Mouse (Mus musculus) c-Kit-positive CD71-positive TER-119-negative erythroid progenitor cells, embryonic 14.5 days (primary cell): ENCODE data around the gene Epha2.

ENCODE experiments used
- DNase-seq: peaks from one replicate; pipeline ENCODE4 v3.0.0-alpha.2; 2013; ENCODE audit warnings: low read depth

The Epha2 gene

DNA sequence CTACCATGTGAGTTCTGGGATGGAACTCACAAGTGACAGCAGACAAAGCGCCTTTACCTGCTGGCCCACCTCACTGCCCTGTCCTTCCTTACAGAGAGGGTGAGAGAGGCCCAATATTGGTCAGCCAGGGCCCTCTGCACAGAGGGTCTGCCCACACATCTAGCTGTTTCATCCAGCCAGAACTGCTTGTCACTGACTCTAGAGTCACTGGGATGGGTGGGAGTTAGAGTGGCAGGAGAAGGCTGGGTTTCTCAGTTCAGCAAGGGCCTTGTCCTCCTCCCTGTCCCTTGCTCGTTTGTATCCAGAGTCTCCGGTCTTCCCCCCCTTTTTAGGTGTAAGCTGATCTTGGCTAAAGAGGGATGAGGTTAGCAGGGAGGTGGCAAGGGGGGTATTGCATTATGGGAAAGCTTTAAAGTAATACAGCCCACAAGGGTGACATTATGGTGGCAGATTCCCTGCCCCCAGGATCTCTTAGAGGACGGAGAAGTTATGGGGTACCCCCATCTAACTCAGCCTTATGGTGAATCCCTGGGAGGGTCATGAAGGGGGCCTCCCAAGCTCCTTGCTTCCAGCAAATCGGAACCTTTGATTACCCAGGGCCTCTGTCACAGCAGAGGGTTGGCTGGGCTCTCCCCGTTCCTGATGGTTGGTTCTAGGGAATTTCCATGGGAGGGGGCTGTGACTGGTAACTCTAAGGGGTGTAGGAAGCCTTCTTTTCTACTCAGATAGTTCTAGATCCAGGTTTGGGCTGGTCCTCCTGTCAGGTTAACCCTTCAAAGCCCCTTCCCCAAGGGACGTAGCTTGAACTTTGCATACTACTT is 2.6 kb downstream of the Epha2 start:
- DNase-seq, result no peak

DNA sequence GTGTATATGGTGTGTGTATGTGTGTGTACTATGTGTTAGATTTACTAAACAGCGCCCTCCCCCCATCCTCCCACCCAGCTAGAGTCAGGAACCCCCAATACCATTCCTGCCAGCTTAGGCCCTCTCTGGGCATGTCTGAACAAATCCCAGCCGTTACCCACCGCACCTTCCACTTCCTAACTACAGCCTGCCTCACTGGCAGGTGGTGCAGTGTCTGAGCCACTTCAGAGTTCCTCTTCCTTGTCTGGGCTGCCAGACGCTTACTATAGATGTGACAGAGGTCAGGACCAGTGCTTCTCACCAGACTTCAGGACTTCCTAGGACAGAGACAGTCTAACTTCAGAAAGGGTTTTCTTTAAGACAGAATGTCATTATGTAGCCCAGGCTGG is 3.2 kb downstream of the Epha2 start:
- no peak for DNase-seq

GRCm38 (mm10) chr4:141306057-141306456 is 5.0 kb downstream of the Epha2 start:
- DNase-seq, result no peak

GRCm38 (mm10) chr4:141308381-141308780 is 7.3 kb downstream of the Epha2 start:
- DNase-seq, result no peak

DNA sequence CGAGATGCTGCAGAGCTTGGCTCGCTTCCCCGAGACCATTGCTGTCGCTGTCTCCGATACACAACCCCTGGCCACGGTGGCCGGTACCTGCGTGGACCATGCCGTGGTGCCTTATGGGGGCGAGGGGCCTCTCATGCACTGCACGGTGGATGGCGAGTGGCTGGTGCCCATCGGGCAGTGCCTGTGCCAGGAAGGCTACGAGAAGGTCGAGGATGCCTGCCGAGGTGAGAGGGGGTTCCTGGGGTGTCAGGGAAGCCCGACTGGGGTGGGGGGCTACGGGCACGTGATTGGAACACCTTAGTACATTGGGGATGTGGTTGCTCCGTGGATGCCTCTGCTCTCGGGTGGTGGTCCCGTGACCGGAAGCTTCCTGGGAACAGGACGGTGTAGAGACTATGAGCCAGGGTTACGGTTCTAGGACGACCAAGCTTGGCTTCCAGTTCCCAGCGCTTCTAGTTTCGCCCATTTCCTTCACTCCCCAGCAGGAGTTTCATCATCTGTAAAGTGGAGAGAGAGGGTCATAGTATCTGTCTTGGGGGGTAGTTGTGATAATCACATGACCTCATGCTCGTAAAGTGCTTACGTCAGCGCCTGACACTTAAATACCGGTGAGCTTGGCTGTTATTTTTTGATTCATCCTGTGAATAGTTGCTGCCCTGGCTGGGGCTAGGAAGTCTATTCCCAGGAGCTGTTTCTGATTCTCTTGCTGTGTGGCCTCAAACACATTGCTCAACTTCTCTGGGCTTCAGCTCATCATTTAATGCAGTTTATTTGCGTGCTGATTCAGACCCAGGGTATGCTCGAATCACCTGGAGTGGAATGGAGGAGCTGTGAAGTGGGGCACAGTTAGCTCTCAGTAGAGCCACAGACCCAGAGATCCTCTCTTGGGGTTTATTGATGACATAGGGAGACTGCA is 8.1 kb downstream of the Epha2 start:
- DNase-seq, result no peak

GRCm38 (mm10) chr4:141309773-141310145 is 8.7 kb downstream of the Epha2 start:
- no peak for DNase-seq

DNA sequence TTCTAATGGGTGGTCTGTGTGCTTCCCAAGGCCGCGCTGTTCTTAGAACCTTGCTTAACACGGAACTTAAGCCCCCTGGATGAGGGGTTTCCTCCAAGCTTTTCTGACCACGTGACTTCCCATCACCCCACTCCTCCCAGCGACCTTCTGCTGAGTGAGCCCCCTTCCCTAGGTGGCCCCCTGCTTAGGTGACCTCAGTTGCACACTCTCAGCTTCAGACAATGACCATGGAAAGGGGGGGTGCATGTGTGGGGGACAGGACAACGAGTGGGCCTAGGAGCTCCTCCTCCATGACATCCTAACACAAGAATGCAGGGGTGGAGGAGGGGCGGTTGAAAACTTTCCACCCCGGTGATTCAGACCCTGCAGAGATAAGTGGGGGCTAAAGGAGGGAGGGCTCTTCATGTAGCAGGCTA is 9.2 kb downstream of the Epha2 start:
- no peak for DNase-seq

DNA sequence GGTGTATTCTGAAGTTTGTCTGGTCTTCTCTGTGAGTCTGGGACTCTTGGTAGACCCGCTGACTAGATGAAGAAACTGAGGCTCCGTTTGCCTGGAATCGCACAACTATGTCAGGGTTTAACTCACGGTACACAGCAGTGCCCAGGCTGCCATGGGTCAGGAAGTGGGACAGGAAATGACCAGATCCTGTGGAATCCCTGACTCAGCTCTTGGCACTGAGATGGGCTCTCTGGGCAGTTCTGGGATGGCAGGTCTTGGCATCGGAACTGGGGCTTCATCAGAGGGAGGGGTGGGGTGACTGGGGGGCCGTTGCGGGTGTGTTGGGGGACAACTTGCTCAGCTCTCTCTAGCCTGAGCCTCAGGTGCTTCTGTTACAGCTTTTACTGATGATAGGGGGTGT is 10.0 kb downstream of the Epha2 start:
- no peak for DNase-seq

DNA sequence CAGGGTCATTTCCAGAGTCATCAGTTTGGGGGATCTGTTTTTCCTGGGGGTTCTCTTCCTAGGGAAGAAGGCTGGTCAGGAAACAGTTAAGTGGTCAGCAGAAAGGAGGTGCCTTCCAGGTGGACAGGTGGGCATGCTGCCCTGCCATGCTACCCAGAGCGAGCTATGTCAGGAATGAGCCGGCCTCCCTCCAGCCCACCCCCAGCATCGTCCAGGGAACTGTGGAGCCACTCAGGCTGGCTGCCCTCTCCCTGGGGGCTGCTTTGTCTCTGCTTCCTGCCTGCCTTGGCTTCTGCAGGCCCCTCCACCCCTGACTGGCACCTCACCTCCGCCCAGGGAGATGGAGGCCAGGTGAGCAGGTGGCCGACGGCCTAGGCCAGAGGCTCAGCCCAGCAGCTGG is 10.5 kb downstream of the Epha2 start:
- no peak for DNase-seq

GRCm38 (mm10) chr4:141311908-141312307 is 10.9 kb downstream of the Epha2 start:
- no peak for DNase-seq

DNA sequence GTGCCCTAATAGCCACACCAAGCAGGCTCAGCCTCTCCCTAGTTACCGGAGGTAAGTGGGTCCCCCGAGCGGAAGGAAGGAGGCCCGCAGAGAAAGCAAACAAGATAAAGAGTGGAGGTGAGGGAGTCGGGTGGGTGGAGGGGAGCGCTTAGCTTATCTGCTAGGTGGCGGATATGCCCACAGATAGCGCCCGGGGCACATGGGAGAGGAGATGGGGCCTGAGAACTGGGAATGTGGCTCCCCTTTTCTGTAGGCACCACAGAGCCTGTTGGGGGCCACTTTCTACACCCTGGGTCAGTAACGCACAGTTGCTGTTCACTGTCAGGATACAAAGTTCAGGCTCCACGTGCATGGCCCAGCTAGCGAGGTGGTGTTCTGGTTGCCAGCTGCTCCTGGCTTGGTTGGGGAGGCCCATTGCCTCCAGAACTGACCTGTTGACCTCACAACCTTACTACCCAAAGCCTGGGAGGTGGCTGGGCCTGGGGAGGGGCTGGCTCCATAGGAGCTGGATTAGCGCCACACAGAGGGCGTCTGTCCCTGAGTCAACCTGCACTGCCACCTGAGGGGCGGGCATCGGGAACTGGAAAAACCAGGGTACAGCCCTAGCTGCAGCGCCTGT is 11.6 kb downstream of the Epha2 start:
- DNase-seq, result no peak

GRCm38 (mm10) chr4:141313481-141313880 is 12.4 kb downstream of the Epha2 start:
- DNase-seq, result no peak

GRCm38 (mm10) chr4:141313924-141314323 is 12.9 kb downstream of the Epha2 start:
- DNase-seq, result no peak

DNA sequence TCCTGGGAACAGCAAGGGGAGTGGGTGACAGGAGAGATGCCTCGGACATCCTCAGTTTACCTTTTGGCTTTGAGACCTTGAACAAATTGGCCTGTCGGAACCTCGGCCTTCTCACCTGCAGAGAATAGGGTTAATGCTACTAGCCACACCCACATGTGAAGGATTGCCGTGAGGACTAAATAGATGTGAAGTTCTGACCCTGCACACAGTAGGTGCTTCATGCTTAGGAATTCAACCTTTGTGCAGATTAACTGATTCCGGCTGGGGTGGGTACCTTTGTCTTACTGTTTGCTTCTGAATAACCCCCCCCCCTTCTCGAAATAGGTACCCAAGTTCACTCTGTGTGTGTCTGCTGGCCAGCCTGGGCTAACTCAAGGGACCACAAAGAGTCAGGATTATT is 13.7 kb downstream of the Epha2 start:
- no peak for DNase-seq

DNA sequence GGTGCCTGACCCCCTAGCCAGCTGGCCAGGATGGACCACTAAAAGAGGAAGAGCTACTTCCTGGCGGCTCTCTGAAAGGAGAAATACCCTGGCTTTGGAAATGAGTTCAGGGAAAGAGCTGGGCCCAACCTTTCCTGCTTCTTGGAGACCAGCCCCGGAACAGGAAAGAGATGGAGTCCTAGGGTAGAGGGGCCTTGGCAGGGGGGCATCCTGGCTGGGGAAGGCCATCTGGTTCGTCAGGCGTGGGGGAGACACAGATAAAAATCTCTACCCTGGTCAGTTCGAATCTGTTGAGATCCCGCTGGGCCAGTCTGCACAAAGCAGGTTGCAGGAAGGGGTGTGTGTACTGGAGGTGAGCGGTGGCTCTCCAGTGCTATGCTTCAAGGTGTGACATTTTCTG is 15.0 kb downstream of the Epha2 start:
- DNase-seq, result no peak

DNA sequence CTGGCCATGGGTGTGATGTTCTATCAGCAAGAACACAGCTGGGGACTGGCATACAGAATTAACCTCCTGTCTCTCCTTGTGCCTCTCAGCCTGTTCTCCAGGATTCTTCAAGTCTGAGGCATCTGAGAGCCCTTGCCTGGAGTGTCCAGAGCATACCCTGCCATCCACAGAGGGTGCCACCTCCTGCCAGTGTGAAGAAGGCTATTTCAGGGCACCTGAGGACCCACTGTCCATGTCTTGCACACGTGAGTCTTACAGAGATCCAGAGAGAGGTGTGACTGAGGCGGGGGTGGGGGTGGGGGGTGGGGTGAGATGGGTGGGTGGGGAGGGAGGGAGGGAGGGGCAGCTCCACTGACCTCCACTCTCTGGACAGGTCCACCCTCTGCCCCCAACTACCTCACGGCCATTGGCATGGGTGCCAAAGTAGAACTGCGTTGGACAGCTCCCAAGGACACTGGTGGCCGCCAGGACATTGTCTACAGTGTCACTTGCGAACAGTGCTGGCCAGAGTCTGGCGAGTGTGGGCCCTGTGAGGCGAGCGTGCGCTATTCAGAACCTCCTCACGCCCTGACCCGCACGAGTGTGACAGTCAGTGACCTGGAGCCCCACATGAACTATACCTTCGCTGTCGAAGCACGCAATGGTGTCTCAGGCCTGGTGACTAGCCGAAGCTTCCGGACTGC is 15.6 kb downstream of the Epha2 start:
- no peak for DNase-seq

DNA sequence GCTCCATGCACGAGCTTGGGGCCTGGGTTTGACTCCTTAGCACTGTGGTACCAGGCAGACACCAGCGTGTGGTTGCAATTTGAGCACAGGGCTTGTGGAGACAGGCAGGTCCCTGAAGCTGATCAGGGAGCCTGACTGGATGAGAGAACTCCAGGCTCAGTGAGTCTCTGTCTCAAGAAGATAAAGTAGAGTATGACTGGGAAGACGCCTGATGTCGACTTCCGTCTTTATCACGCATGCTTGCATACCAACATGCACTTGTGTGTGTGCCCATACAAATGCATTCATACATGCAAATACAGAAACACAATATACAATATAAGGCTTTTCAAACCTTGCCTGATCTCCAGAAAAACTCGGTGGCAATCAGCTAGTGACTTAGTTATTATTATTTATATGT is 16.9 kb downstream of the Epha2 start:
- no peak for DNase-seq

DNA sequence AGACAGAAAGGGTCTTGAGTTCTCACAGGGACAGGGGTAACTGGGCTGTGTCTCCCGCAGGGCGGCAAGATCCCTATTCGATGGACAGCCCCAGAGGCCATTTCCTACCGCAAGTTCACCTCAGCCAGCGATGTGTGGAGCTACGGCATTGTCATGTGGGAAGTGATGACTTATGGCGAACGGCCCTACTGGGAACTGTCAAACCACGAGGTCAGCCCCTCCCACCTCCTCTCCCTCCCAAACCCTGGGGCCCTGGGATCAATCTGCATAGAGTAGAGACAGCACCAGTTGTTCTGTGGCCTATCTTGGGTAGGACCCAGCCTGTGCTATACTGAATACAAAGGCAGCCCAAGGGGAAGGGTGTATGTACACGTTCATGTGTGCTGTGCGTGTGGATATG is 21.5 kb downstream of the Epha2 start:
- no peak for DNase-seq

GRCm38 (mm10) chr4:141324771-141325191 is 23.7 kb downstream of the Epha2 start:
- DNase-seq, result no peak

GRCm38 (mm10) chr4:141325636-141326035 is 24.6 kb downstream of the Epha2 start:
- no peak for DNase-seq

DNA sequence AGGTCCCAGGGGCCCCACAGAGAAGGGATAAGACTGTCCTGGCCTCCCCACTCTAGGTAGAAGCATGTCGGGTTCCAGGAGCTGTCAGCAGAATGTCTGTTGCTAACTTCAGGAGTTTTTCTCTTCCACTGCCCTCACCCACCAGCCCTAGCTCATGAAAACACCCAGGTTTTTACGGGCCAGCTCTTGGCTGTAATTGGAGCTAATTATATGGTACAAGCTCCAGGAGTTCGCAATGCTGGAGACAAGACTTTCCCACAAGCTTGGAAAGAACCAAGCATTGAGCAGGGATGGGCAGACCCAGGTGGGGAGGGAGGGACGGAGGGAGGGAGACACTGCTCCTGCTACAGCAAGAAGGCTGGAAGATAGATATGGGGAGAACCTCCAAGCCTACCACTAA is 26.0 kb downstream of the Epha2 start:
- DNase-seq, result no peak

DNA sequence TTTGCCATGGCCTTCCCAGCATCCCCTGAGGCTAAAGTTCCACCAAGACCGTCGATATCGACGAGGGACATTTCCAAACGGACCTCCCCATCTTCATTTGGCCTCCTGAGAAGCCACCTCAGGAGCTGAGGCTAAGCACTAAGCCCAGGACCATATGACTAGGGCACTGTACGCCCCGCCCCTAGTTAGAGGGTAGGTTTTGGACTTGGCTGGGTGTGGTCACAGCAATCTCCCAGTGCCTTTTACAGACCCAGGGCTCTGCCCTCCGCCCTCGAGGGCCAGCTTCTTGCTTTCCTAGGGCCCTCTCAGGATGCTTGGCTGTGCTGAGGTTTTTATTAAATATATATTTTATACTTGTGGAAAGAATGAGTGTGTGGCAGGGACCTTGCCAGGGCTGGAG is 27.7 kb downstream of the Epha2 start:
- DNase-seq, result no peak
